Mouse (Mus musculus) liver, embryonic 11.5 days (tissue): ENCODE measurements around the gene Diras2. TPM values are rescaled to one million over a fixed set of nuclear protein-coding genes. Genes with fewer than 3 reads are reported as not detected.

Experiments used
- ATAC-seq: fragments of 200-750 bp; cut with Nextera tagmentation; replicated peaks from 2 replicates; pipeline ENCODE4 v1.8.0; 2017; ENCODE audit warnings: moderate number of reproducible peaks, mild to moderate bottlenecking, moderate TSS enrichment, moderate library complexity; ENCODE audit not compliant: low FRiP score
- DNase-seq: peaks from one replicate; pipeline ENCODE4 v3.0.0-alpha.2; 2017; ENCODE audit warnings: low spot score
- H3K27ac ChIP-seq: fragments of 300-500 bp; sonication (generic); 2 replicates; pipeline ENCODE4 v1.5.1; 2014; ENCODE audit warnings: mild to moderate bottlenecking, low read depth, low read length, control low read depth
- H3K27me3 ChIP-seq: fragments of 300-500 bp; sonication (generic); replicated peaks from 2 replicates; pipeline ENCODE4 v1.6.1; 2014; ENCODE audit warnings: low read length, mixed read lengths; ENCODE audit not compliant: control insufficient read depth, insufficient read depth
- H3K36me3 ChIP-seq: fragments of 300-500 bp; sonication (generic); 2 replicates; pipeline ENCODE4 v1.6.1; 2014; ENCODE audit warnings: mild to moderate bottlenecking, low read length, moderate library complexity, mixed read lengths; ENCODE audit not compliant: control insufficient read depth, insufficient read depth
- H3K4me1 ChIP-seq: fragments of 300-500 bp; sonication (generic); replicated peaks from 2 replicates; pipeline ENCODE4 v1.6.1; 2014; ENCODE audit warnings: low read length, mixed read lengths; ENCODE audit not compliant: control insufficient read depth, insufficient read depth
- H3K4me2 ChIP-seq: fragments of 300-500 bp; sonication (generic); 2 replicates; pipeline ENCODE4 v1.6.1; 2014; ENCODE audit warnings: mild to moderate bottlenecking, control low read depth, moderate library complexity
- H3K4me3 ChIP-seq: fragments of 300-500 bp; sonication (generic); 2 replicates; pipeline ENCODE4 v1.5.1; 2014; ENCODE audit warnings: low read depth, low read length, control low read depth
- H3K9ac ChIP-seq: fragments of 300-500 bp; sonication (generic); 2 replicates; pipeline ENCODE4 v1.6.1; 2014; ENCODE audit warnings: low read depth, low read length, control low read depth
- H3K9me3 ChIP-seq: fragments of 300-500 bp; sonication (generic); 2 replicates; pipeline ENCODE4 v1.6.1; 2016; ENCODE audit warnings: low read length, inconsistent platforms, mixed read lengths; ENCODE audit not compliant: control insufficient read depth
- WGBS: fragments of 180-500 bp; shearing (Covaris S2); extraction: QIAGEN DNeasy Blood & Tissue Kit; methylation state at CpG from one replicate; pipeline ENCODE4 v1.1.7; 2014; 5-methylcytosine and 5-hydroxymethylcytosine counted together
- polyA plus RNA-seq: library from polyadenylated mRNA; unstranded; fragments of >200 nt; fragmentation: Nextera tagmentation; extraction: Ambion mirVana; gene quantifications from 2 replicates; pipeline ENCODE4 v1.2.1, GENCODE M21; 2014

Diras2 gene
- polyA plus RNA-seq, 1 experiment from 2014 or later = 0.05 TPM

- WGBS = 82% methylated on average over 11 of the region's 11 CpGs
- no peak overlapping the region for H3K27ac ChIP-seq
- DNase-seq = no peak
Measured at GRCm38 (mm10) chr13:52454708-52455250, 76.3 kb downstream of the Diras2 start.

More at GRCm38 (mm10) chr13:52454708-52455250, 76.3 kb downstream of the Diras2 start:
- no peak for ATAC-seq
- Histone ChIP-seq H3K36me3 (no peaks in the 10 kb centered on the region), H3K27me3 (no peaks in the 10 kb centered on the region; the same call in 1 of the 2 replicates), H3K9me3 (no peaks in the 10 kb centered on the region), H3K4me2 (no peak overlapping the region), H3K4me1 (no peaks in the 10 kb centered on the region), H3K4me3 (no peak overlapping the region), H3K9ac (no peak overlapping the region)

Other genes with a start within 250 kb of the Diras2 start
- 10.1 and 10.7 TPM in 2 replicates for gene Syk, start 51.9 kb upstream of the Diras2 start, polyA plus RNA-seq